Mouse (Mus musculus) stomach, embryonic 16.5 days (tissue): ENCODE data around the gene Nyx. TPM values are rescaled to one million over a fixed set of nuclear protein-coding genes. Genes with fewer than 3 reads are reported as not detected.

Source experiments
- polyA plus RNA-seq: library from polyadenylated mRNA; unstranded; fragments of >200 nt; fragmentation: Nextera tagmentation; extraction: Ambion mirVana; gene quantifications from 2 replicates; pipeline ENCODE4 v1.2.1, GENCODE M21; 2015

Gene Nyx
- polyA plus RNA-seq, 1 experiment from 2014 or later = 0.06 TPM

Other genes with a start within 250 kb of the Nyx start
- 116 and 117 TPM in 2 replicates for gene Ddx3x, start 185.1 kb upstream of the Nyx start, polyA plus RNA-seq
- gene Gpr34, start 166.0 kb downstream of the Nyx start, polyA plus RNA-seq = 2.4 TPM in 2 replicates
- 0.35 TPM in 2 replicates for gene Gpr82, start 195.3 kb downstream of the Nyx start, polyA plus RNA-seq